Mouse (Mus musculus): Measurements from ENCODE around the gene Snx9. TPM values are rescaled to one million over a fixed set of nuclear protein-coding genes. Genes with fewer than 3 reads are reported as not detected.

Snx9 gene
- total RNA-seq, 2 experiments from 2014 or later = 9.8 to 13.3 TPM

GRCm38 (mm10) chr17:5909681-5910080 lies 68.6 kb downstream of the Snx9 start:
- ATAC-seq (replicated peaks; ENCODE audit: low FRiP score, poor library complexity, severe bottlenecking) = no peak

- ATAC-seq (replicated peaks; ENCODE audit: low FRiP score, poor library complexity, severe bottlenecking) = no peak
Observed at GRCm38 (mm10) chr17:5911591-5911990, 70.5 kb downstream of the Snx9 start.

- ATAC-seq (replicated peaks; ENCODE audit: low FRiP score, poor library complexity, severe bottlenecking) = no peak
Observed at GRCm38 (mm10) chr17:5912797-5913196, 71.7 kb downstream of the Snx9 start.

GRCm38 (mm10) chr17:5914217-5914616 lies 73.1 kb downstream of the Snx9 start:
- ATAC-seq (replicated peaks; ENCODE audit: low FRiP score, poor library complexity, severe bottlenecking) = no peak

GRCm38 (mm10) chr17:5921954-5922353 lies 80.8 kb downstream of the Snx9 start:
- ATAC-seq (replicated peaks; ENCODE audit: low FRiP score, poor library complexity, severe bottlenecking) = no peak

- ATAC-seq (replicated peaks; ENCODE audit: low FRiP score, poor library complexity, severe bottlenecking) = no peak
Observed at GRCm38 (mm10) chr17:5923281-5923680, 82.2 kb downstream of the Snx9 start.

GRCm38 (mm10) chr17:5924238-5924637 lies 83.1 kb downstream of the Snx9 start:
- no peak for ATAC-seq (replicated peaks; ENCODE audit: low FRiP score, poor library complexity, severe bottlenecking)

GRCm38 (mm10) chr17:5926710-5927109 lies 85.6 kb downstream of the Snx9 start:
- ATAC-seq (replicated peaks; ENCODE audit: low FRiP score, poor library complexity, severe bottlenecking) = no peak

- ATAC-seq (replicated peaks; ENCODE audit: low FRiP score, poor library complexity, severe bottlenecking) = no peak
Observed at GRCm38 (mm10) chr17:5929031-5929430, 87.9 kb downstream of the Snx9 start.

- no peak for ATAC-seq (replicated peaks; ENCODE audit: low FRiP score, poor library complexity, severe bottlenecking)
Observed at GRCm38 (mm10) chr17:5932161-5932560, 91.0 kb downstream of the Snx9 start.

GRCm38 (mm10) chr17:5934554-5935324 lies 93.6 kb downstream of the Snx9 start:
- ATAC-seq (replicated peaks; ENCODE audit: low FRiP score, poor library complexity, severe bottlenecking) = peak; percentile 79

GRCm38 (mm10) chr17:5935680-5936079 lies 94.6 kb downstream of the Snx9 start:
- ATAC-seq (replicated peaks; ENCODE audit: low FRiP score, poor library complexity, severe bottlenecking) = no peak

GRCm38 (mm10) chr17:5936276-5936675 lies 95.1 kb downstream of the Snx9 start:
- ATAC-seq (replicated peaks; ENCODE audit: low FRiP score, poor library complexity, severe bottlenecking) = no peak

- ATAC-seq (replicated peaks; ENCODE audit: low FRiP score, poor library complexity, severe bottlenecking) = no peak
Observed at GRCm38 (mm10) chr17:5937441-5937840, 96.3 kb downstream of the Snx9 start.

GRCm38 (mm10) chr17:5939871-5940270 lies 98.7 kb downstream of the Snx9 start:
- no peak for ATAC-seq (replicated peaks; ENCODE audit: low FRiP score, poor library complexity, severe bottlenecking)

- 0 out of 2 replicates have a peak, but pooled peaks have one; percentile 47 for ATAC-seq (replicated peaks; ENCODE audit: low FRiP score, poor library complexity, severe bottlenecking)
Observed at GRCm38 (mm10) chr17:5940792-5941191, 99.7 kb downstream of the Snx9 start.

GRCm38 (mm10) chr17:5941230-5942043 lies 100.3 kb downstream of the Snx9 start, which contains the start of gene Synj2:
Gene Synj2, plus strand, starts transcription at chr17:5941280.
- no peak for ATAC-seq (replicated peaks; ENCODE audit: low FRiP score, poor library complexity, severe bottlenecking)

GRCm38 (mm10) chr17:5942156-5942555 lies 101.0 kb downstream of the Snx9 start:
- ATAC-seq (replicated peaks; ENCODE audit: low FRiP score, poor library complexity, severe bottlenecking) = no peak

- no peak for ATAC-seq (replicated peaks; ENCODE audit: low FRiP score, poor library complexity, severe bottlenecking)
Observed at GRCm38 (mm10) chr17:5943053-5943452, 101.9 kb downstream of the Snx9 start.

- no peak for ATAC-seq (replicated peaks; ENCODE audit: low FRiP score, poor library complexity, severe bottlenecking)
Observed at GRCm38 (mm10) chr17:5947039-5947438, 105.9 kb downstream of the Snx9 start.

GRCm38 (mm10) chr17:5952455-5952854 lies 111.3 kb downstream of the Snx9 start:
- ATAC-seq (replicated peaks; ENCODE audit: low FRiP score, poor library complexity, severe bottlenecking) = no peak
